Mouse (Mus musculus): Measurements from ENCODE around the gene Stard5. TPM values are rescaled to one million over a fixed set of nuclear protein-coding genes. Genes with fewer than 3 reads are reported as not detected.

Stard5 gene
- total RNA-seq, 2 experiments from 2014 or later = 1.3 to 3.5 TPM

DNA sequence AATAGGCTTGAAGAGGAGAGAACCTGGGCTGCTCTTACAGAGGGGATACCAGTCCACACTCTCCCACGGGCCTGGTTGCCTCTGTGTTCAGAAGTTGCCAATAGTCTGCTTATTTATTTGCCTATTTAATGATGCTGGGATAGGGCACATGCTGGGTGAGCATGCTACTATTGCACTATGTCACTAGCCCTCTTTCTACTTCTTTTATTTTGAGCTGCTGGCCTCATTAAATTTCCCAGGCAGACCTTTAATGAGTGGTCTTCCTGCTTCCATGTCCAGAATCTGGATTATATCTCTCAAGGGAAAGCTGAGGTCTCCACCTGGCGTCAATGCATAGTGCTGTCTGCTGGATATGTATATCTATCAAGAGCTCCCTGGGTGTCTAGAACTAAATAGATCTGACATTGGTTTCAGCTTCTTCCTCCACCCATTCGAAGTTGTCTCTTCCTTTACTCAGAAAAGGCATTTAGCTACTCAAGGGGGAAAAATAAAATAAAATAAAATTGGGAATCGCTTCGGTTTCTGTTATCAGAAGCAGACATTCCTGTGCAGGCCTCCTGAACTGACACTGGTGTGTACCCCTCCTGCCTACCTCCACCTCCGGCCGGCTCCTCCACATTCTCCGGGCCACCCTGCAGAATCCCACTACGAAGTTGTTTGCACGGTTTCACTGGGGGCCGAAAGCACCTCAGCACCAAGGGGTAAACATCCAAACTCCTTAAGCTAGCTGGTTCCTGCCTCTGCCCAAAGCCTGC, 509 bp upstream of the Stard5 start:
- peak; percentile 62; the same call in 1 of the 2 replicates for ATAC-seq (replicated peaks; ENCODE audit: low FRiP score, poor library complexity, severe bottlenecking)

DNA sequence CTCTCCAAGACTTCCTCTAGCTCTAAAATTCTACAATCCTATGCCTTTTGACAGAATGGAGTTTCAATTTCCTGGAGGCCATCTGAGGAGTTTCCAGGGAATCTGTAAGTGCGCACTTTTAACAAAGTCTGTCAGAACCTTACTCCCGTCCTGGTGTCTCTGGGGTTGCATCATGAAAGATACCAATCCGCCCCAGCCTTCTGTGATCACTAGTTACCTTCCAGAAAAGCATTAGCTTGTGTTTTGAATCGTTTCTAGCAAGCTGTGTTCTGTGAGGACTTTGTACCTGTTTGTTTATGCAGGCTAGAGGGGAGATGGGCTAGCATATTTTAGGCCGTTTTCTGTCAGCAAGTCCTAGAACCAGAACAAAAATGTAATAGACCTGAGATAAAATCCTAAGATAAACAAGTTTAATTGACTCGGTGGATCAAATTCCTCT, 942 bp downstream of the Stard5 start:
- ATAC-seq (replicated peaks; ENCODE audit: low FRiP score, poor library complexity, severe bottlenecking) = no peak

DNA sequence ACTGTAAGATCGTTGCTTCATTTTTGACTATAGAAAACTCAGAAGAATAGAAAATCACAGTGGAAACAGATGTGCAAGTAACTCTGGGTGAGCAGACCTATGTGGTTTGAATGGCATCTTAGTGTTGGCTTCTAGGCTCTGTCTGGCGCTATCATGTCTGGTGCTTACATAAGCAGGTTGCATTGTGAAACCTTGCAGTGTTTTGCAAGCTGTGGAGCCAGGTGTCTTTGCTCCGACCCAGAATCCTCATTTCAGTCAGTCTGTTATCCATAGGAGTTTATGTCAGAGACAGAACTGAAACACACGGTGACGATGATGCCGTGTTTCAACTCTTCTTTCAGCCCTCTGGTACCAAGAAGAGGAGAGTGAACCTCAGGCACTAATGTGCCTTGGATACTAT, 2.1 kb downstream of the Stard5 start:
- ATAC-seq (replicated peaks; ENCODE audit: low FRiP score, poor library complexity, severe bottlenecking) = no peak

DNA sequence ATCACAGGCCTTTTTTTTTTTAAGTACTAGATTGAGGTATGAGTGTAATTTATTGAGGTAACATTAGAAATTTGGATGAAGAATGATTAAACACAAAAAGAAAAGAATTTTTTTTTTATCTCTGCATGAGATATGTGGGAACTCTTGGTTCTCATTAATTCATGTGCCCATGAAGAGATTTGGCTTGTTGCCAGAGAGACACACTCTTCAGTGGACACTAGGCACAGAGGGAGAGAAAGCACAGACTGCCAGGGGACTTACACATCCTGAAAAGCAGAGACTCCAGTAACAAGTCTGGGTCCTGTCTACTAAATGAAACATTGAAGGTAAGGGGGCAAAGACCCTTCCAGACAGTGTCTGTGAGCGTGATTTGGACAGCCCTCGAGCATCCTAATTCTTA, 4.0 kb downstream of the Stard5 start:
- no peak for ATAC-seq (replicated peaks; ENCODE audit: low FRiP score, poor library complexity, severe bottlenecking)

DNA sequence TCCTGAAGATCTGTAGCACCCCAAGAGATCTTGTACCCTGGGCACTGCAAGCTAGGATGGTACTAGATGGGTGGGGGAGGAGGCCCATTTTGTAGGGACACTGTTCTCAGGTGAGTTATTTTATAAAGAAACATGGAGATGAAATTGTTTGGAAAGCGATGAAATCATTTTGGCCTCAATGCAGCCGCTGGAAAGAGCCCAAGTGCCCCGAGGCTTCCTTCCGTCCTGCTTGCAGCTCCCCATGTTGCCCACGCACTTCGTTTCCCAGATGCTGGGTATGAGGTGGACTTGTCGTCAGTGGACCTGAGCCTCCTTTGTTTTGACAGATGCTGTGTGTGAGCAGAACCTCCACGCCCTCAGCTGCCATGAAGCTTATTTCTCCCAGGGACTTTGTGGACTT, 4.7 kb downstream of the Stard5 start:
- ATAC-seq (replicated peaks; ENCODE audit: low FRiP score, poor library complexity, severe bottlenecking) = no peak

DNA sequence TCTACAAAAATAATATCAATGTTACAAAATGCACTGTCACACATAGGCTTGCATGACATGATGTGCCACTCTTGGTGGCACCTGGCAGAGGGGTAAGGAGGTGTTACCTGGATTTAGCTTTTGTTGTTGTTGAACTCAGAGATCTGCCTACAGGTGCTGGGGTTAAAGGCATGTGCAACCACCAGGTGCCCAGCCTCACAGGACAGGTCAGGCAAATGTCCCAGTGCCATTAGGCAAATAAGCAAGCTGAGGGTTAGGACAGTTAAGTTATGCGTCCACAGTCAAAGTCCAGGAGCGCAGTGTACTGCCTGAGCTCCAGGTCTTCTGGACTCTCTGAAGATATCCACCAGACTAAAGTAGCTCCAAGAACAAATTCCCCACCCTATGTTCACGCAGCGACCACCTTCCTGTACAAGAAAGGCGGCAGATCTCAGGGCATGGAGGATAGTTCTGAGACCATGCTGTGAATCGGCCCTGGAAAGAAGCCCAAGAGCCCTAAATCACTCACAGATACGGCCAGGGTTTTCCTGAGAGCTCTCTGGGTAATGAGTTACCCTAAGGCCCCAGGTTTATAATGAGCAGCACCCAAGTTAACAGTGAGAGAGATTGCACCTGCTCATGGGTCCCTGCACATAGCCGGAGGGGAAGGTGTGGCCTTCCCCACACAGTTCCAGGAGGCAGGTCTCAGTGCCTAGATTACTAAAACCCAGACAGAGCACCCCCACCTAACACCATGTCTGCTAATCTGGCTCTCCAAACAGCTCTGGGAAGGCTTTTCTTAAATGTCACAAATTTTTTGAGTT, 6.2 kb downstream of the Stard5 start:
- ATAC-seq (replicated peaks; ENCODE audit: low FRiP score, poor library complexity, severe bottlenecking) = no peak

DNA sequence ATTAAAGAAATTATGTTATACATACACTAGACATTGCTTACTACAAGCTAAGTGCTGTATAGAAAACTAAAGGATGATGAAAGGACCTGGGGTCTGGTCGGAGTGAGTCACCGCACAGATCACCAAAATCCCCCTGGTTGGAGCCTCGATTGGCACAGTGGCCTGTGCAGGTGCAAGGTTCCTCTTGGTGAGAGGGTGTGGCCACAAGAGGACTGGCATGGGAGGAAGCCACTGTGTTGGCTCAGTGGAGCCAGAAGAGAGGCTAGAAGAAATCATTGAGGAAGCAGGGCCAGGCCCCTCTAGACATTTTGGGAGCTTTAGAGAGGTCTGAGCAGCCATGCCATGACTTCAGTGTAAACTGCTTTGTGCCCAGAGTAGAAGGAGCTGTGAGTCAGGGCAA, 7.3 kb downstream of the Stard5 start:
- no peak for ATAC-seq (replicated peaks; ENCODE audit: low FRiP score, poor library complexity, severe bottlenecking)

DNA sequence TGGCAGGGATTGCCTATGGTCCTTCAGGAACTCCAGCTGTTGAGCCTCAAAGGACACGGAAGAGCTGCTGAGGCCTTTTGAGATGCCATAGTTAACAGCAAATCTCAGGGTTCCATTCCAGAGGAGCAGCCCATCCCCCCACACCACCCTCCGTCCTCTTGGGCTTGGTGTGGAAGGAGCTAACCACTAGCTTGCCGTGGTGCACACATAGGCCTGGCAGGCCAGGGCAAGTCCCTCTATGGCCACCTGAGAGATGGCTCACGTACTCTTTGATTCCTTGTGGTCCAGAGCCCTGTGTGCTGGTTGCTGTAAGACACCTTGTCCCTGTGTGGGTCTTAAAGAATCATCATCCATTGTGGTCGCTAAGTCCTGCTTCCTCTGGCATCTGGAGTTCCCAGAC, 8.8 kb downstream of the Stard5 start:
- ATAC-seq (replicated peaks; ENCODE audit: low FRiP score, poor library complexity, severe bottlenecking) = no peak

DNA sequence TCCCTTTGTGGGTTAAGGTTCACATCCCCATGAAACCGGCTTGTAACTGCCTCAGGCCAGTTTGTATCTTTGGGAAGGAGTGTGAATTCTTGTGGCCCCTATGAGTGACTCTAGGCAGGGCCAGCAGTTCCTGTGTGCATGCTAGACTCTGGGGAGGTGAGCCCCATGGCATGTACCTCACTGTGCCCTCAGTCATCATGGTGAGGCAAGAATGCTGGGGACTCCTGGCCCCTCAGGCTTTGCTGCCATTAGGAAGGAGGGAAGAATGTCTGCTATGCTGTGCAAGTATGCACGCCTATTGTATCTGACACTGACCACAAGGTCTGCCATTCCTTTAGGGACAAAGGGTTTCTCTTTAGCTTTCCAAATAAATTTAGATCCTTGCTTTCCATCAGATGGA, 9.4 kb downstream of the Stard5 start:
- no peak for ATAC-seq (replicated peaks; ENCODE audit: low FRiP score, poor library complexity, severe bottlenecking)

DNA sequence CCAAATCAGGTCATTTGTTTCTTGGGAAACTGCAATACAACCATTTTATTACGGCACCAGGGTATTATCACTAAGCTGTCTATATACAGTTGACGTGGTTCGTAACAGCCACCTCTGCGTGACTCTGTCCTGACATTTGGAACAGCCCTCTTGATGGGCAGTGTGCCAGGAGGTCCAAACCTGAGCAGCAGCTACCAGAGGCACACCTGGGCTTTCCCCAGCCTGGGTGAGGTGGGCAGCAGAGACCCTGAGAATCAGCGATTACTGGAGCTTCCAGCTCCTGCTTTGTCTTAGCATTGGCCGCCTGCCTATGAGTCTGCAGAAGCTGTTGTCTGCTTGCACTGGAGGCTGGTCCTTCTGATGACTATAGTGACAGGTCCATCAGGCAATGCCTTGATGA, 11.8 kb downstream of the Stard5 start:
- ATAC-seq (replicated peaks; ENCODE audit: low FRiP score, poor library complexity, severe bottlenecking) = no peak

DNA sequence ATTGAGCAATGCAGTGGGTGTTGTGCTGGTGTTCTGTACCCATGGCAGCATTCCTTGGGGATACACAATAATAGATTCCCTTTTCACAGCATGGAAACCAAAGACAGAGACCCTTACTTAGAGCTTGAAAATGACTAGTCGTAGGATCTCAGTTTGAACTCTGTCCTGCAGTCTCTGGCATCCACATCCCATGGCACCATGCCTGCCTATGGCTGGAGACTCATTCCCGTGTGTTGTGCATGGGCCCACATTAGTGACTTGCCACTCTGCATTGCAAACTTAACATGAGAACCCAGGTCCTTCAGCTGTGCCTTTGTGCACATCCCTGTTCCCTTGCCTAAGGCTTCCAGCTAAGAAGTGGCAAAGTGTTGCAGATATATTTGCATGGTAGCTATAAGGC, 13.0 kb downstream of the Stard5 start:
- no peak for ATAC-seq (replicated peaks; ENCODE audit: low FRiP score, poor library complexity, severe bottlenecking)

DNA sequence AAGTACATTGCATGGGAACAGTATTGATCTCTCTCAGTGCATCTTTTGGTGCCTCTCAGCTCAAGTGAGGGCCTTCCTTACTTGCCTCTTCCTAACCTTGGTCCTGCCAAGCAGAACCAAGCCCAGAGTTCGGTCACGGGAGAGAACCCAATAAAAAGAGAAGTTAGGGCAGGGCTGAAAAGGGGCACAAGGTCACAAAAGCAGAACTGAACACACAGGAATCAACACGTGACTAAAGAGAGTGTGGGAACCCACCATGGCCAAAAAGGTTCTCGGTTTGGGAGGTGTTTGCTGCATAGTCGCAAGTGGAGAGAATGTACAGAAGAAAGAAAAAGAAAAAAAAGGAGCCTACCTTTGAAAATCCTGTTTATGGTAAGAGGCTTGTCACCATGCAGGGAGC, 13.7 kb downstream of the Stard5 start:
- no peak for ATAC-seq (replicated peaks; ENCODE audit: low FRiP score, poor library complexity, severe bottlenecking)

DNA sequence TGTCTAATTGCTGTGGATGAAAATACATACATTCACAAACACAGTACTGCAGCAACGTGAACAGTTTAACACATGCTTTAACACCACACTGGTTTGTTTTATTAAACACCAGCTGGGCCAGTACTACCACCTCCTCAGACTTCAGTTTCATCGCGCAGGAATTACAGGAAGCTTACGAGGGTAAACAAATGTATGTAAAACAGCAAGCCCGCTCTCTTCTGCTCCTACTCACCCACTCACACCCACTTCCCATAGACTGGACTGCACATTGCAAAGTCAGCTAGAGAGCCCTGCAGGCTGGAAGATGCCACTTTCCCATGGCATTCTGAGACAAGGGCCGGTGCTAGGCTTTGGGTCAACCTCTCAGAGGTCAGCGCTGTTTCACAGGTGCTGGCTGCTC, 17.0 kb downstream of the Stard5 start:
- ATAC-seq (replicated peaks; ENCODE audit: low FRiP score, poor library complexity, severe bottlenecking) = no peak

DNA sequence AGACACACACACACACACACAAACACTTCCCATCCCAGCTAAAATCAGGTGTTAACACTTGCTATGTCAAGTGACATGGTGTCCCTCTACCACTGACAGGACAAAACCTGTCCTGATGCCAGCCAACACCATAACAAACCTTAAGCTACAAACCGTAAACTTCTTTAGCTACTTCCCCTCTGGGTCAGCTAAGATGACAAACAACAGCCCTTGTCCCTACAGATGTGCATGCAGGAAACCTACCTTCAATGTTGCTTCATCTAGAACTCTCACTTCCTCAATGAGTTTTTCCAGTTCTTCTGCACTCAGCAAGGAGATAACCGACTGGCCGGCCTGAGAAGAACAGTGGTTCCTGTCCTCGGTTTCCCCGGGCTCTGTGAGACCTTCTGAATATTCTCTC, 18.9 kb downstream of the Stard5 start:
- ATAC-seq (replicated peaks; ENCODE audit: low FRiP score, poor library complexity, severe bottlenecking) = no peak

DNA sequence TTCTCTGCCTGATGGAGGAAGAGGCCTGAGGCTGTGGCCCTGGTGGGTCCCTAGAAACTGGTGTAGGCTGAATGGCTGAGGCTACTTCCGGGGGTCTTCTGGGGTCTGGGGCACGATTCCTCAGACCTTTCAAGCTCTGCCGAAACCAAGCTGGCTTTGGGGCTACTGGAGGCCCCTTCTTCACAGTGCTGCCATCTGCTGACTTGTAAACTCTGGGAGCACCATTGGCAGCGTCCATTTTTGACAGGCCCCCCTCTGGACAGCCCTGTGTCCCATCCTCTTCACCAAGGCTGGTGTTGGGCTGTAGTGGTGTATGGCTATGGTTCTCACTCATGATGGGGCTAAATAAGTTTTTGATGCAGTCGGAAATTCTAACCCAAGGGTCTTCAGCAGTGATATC, 20.7 kb downstream of the Stard5 start:
- no peak for ATAC-seq (replicated peaks; ENCODE audit: low FRiP score, poor library complexity, severe bottlenecking)

DNA sequence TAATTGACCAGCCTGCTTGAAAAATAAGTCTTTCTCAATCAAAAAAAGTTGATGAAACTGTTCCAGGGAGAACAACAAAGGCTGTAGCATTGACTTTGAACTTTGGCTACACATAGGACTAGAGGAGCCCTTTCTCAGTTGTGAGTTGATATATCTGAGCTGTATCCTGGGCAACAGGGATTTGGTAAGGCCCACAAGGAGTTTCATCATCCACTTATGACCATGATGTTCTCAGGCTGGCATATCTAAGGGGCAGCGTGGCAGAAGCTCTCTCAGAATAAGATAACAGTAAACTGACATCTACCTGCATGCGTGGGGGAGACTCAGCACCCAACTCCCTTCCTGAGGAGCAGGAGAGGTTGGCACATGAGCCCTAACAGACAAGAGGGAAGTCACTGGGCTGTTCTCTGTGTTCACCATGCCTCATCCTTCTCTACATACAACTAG, 21.9 kb downstream of the Stard5 start:
- ATAC-seq (replicated peaks; ENCODE audit: low FRiP score, poor library complexity, severe bottlenecking) = no peak

DNA sequence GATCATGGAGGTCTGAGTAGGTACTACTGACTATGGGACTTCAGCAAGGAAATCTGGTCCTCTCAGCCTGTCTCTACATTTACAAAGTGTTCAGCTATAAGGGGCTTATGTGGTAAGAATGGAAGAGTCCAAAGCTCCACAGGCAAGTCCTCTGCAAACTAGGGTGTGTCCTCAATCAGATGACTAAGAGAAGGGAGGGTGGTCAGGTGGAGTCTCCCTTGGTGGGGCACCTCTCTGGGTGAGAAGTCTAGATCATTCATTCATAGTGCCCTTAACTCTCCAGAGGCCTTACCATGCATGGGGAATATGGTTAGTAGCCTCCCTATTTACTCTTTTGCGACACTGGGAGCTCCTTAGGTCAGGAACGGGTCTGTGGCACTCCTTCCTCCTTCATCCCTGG, 22.4 kb downstream of the Stard5 start:
- ATAC-seq (replicated peaks; ENCODE audit: low FRiP score, poor library complexity, severe bottlenecking) = no peak

DNA sequence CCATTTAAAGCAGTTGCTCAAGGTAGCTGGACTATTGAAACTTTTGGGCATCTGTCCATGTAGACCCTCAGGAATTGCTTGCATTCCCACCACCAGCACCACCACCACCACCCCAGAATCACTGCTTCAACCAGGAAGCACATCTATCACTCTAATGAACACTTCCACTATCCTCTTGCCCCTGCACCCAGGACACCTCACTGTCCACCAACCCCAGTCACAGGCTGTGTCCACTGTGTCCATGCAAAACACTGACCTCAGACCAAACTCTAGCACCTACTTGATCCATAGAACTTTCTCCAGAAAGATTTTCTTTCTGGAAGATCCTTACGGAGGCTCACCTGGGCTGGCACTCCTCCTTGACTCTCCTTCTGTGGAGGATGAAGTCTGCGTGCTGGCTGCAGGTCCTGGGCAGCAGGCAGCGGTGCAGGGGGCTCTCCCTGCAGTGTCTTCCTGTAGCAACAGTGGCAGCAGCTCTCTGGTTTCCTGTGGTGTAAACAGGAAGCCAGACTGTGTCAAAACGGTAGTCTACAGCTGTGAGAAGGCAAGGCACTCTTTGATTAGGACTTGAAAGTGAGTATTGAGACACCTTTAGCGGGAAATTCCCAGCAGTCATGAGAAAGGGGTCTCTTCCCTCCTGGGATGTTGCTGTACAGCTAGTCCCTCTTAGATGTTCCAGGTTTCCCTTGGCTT, 23.3 kb downstream of the Stard5 start:
- no peak for ATAC-seq (replicated peaks; ENCODE audit: low FRiP score, poor library complexity, severe bottlenecking)

DNA sequence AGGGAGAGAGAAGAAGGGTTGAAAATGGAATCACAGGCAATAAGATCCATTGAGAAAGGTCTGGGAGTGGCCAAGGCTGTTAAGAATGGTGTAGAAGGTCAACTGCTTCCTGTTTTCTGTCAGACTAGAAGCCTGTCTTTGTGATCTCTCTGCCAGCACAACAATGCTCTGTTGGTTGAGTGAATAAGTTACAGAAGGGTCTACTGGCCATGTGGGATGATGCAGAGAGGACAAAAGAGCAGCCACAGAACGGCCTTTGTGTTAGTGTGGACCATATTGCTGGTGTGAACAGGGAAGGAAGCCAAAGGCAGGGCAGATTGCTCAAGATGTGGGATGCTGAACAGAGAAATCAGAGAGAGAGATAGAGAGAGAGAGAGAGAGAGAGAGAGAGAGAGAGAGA, 27.0 kb downstream of the Stard5 start:
- ATAC-seq (replicated peaks; ENCODE audit: low FRiP score, poor library complexity, severe bottlenecking) = no peak

DNA sequence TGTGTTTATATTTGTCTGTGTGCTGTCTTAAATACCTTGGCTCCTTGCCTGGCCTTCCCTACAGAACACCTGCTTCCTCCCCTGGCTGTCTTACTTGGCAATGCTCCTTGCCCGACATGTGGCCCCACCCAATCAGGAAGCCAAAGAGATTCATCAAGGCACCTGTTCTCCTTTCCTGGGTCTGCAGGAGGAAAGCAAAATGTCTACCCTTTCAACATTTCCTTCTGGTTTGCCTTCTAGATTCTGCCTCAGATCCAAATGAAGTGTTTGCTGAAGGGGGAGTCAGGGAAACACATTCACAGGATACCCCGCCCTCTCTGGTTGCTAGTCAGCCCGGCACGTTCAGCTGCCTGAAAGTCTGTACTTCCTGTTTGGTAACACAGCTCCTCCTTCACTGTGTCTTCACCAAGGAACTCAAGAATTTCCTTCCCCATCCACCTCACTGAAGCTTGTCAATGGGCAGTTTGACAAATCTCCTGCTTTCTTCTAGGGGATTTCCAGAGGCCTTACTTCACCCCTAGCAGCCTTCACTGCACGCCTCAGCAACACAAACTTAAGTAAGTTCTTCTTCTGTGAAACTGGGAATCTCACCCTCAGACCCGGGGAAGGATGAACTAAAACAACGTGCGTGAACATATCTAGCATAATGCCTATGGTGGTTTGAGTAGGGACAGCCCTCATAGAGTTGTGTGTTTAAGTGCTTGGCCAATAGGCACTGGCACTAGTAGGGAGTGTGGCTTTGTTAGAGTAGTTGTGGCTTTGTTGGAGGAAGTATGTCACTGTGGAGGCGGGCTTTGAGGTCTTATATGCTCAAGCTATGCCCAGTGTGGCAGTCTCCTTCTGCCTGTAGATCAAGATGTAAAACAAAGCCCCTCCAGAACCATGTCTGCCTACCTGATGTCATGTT, 27.7 kb downstream of the Stard5 start:
- ATAC-seq (replicated peaks; ENCODE audit: low FRiP score, poor library complexity, severe bottlenecking) = no peak

Data from erythroblast, adult 5-6 weeks (primary cell).